Mouse (Mus musculus) limb, embryonic 15.5 days (tissue): ENCODE measurements around the gene Ttc27. TPM values are rescaled to one million over a fixed set of nuclear protein-coding genes. Genes with fewer than 3 reads are reported as not detected.
A peak's percentile ranks its signal among the peaks of the same experiment; 100 is the strongest.
"Not testable (repeated sequence)": the region's sequence is repeated elsewhere in the genome, so short reads cannot be mapped to it uniquely, and the experiment has no call there.

Source experiments
- ATAC-seq: fragments of 200-750 bp; cut with Nextera tagmentation; 2 replicates; pipeline ENCODE4 v1.8.0; 2017; ENCODE audit warnings: low read depth, moderate TSS enrichment; ENCODE audit not compliant: insufficient number of reproducible peaks, low FRiP score, low TSS enrichment
- H3K27ac ChIP-seq: fragments of 300-500 bp; sonication (generic); 2 replicates; pipeline ENCODE4 v1.5.1; 2015; ENCODE audit warnings: moderate library complexity, mild to moderate bottlenecking, inconsistent platforms
- H3K27me3 ChIP-seq: fragments of 300-500 bp; sonication (generic); 2 replicates; pipeline ENCODE4 v1.6.1; 2015; ENCODE audit warnings: inconsistent platforms
- H3K36me3 ChIP-seq: fragments of 300-500 bp; sonication (generic); 2 replicates; pipeline ENCODE4 v1.6.1; 2015; ENCODE audit warnings: inconsistent platforms
- H3K4me1 ChIP-seq: fragments of 300-500 bp; sonication (generic); 2 replicates; pipeline ENCODE4 v1.6.1; 2015; ENCODE audit warnings: inconsistent platforms
- H3K4me2 ChIP-seq: fragments of 300-500 bp; sonication (generic); 2 replicates; pipeline ENCODE4 v1.6.1; 2015; ENCODE audit warnings: mild to moderate bottlenecking, inconsistent platforms
- H3K4me3 ChIP-seq: fragments of 300-500 bp; sonication (generic); 2 replicates; pipeline ENCODE4 v1.5.1; 2015; ENCODE audit warnings: mild to moderate bottlenecking, inconsistent platforms
- H3K9ac ChIP-seq: fragments of 300-500 bp; sonication (generic); 2 replicates; pipeline ENCODE4 v1.6.1; 2015; ENCODE audit warnings: inconsistent platforms
- H3K9me3 ChIP-seq: fragments of 300-500 bp; sonication (generic); 2 replicates; pipeline ENCODE4 v1.6.1; 2016; ENCODE audit warnings: inconsistent platforms
- WGBS: fragments of 180-500 bp; shearing (Covaris S2); methylation state at CpG from one replicate; pipeline ENCODE4 v1.1.7; 2015; 5-methylcytosine and 5-hydroxymethylcytosine counted together
- polyA plus RNA-seq: library from polyadenylated mRNA; unstranded; fragments of >200 nt; fragmentation: Nextera tagmentation; extraction: Ambion mirVana; gene quantifications from 2 replicates; pipeline ENCODE4 v1.2.1, GENCODE M21; 2015

Ttc27 gene
- 20.0 and 20.2 TPM in 2 replicates for polyA plus RNA-seq

DNA sequence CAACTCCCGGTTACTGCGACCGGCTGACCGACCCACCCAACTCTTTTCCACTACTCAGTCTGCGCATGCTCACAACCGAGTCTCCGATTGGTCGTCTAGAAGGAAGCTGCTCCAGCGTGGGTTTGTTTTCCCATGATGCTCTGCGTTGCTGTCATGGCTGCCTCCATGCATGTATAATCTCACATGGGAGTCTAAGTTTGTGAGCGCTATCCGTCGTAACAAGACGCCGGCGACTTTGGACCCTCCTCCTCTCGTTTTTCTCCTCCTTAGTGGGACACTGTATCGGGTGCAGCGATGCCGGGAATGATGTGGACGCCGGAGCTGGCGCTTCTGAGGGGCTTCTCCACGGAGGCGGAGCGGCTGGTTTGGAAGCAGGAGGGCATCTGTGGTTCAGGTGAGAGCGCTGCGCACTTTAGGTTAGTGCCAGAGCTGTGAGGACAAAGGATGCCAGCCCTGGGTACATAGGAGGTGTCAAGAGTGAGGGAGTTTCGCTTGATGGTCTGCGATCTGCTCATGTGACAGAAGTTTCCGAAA lies at the start of gene Ttc27:
TSS of gene Ttc27 (plus strand) at position 115 of the 534 bp plus-strand sequence.
- peaks cover 16% of the 10 kb centered on the region; the same call in 1 of the 2 replicates for H3K36me3 ChIP-seq
- H3K9me3 ChIP-seq = no peaks in the 10 kb centered on the region
- peak; percentile 80 for ATAC-seq
- H3K4me1 ChIP-seq = peaks cover 12% of the 10 kb centered on the region
- H3K27ac ChIP-seq = peak within 1 kb of the TSS; percentile 77
- H3K4me2 ChIP-seq = peak within 1 kb of the TSS; percentile 77
- H3K9ac ChIP-seq = peak within 1 kb of the TSS; percentile 73
- H3K4me3 ChIP-seq = peak within 1 kb of the TSS; percentile 87
- no peaks in the 10 kb centered on the region for H3K27me3 ChIP-seq
- under 1% methylated on average over 31 of the region's 31 CpGs for WGBS

DNA sequence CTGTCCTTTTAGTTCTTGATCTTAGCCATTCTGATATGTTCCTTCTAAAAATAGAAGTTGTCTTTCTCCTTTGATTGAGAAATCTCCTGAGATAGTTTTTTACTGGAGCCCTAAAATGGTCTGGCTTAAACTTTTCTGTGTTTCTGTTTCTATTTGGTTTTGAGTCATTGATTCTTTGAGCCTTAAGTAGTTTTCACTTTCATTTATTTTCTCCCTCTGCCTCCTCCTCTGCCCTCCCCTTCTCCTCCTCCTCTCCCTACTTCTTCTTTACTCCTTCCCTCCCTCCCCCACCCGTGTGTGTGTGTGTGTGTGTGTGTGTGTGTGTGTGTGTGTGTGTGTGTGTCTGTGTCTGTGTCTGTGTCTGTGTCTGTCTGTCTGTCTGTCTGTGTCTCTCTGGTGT lies 49.5 kb upstream of the Ttc27 start:
- Histone ChIP-seq H3K9me3 (no peaks in the 10 kb centered on the region), H3K4me3 (no peak overlapping the region), H3K36me3 (peaks cover 49% of the 10 kb centered on the region), H3K9ac (no peak overlapping the region), H3K27ac (no peak overlapping the region), H3K27me3 (no peaks in the 10 kb centered on the region), H3K4me1 (no peaks in the 10 kb centered on the region), H3K4me2 (no peak overlapping the region)
- ATAC-seq = no peak
- WGBS = no CpG with 5 or more reads among the region's 1 CpGs

- H3K9ac ChIP-seq = no peak overlapping the region
- H3K4me3 ChIP-seq = no peak overlapping the region
- 91% methylated on average over 13 of the region's 13 CpGs for WGBS
- H3K27me3 ChIP-seq = no peaks in the 10 kb centered on the region
- no peaks in the 10 kb centered on the region for H3K4me1 ChIP-seq
- H3K4me2 ChIP-seq = no peak overlapping the region
- H3K9me3 ChIP-seq = no peaks in the 10 kb centered on the region
- ATAC-seq = no peak
- no peak overlapping the region for H3K27ac ChIP-seq
- H3K36me3 ChIP-seq = peaks cover 31% of the 10 kb centered on the region
These were observed 47.5 kb upstream of the Ttc27 start for GRCm38 (mm10) chr17:74670031-74670430.

DNA sequence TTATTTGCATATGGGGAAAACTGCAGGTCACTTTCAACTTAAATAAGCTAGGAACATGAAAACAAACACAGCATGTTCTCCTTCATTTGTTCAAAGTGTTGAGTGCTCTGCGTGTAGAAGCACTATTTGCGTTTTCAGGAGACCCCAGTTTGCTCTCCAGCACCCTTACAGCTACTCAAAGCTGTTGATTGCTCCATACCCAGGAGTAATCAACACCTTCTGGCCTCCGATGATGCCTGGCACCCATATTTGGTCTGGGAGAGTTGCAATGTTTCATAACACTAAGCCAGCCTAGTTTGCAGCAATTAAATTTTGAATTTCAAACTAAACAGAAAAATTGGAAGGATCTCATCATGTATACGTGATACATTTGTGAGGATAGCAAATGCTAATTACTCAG lies 45.1 kb upstream of the Ttc27 start:
- 77% methylated on average over 4 of the region's 4 CpGs for WGBS
- ATAC-seq = no peak
- Histone ChIP-seq H3K4me1 (no peaks in the 10 kb centered on the region), H3K36me3 (peaks cover 34% of the 10 kb centered on the region), H3K27me3 (no peaks in the 10 kb centered on the region), H3K4me2 (no peak overlapping the region), H3K9me3 (no peaks in the 10 kb centered on the region), H3K27ac (no peak overlapping the region), H3K9ac (no peak overlapping the region), H3K4me3 (no peak overlapping the region)

DNA sequence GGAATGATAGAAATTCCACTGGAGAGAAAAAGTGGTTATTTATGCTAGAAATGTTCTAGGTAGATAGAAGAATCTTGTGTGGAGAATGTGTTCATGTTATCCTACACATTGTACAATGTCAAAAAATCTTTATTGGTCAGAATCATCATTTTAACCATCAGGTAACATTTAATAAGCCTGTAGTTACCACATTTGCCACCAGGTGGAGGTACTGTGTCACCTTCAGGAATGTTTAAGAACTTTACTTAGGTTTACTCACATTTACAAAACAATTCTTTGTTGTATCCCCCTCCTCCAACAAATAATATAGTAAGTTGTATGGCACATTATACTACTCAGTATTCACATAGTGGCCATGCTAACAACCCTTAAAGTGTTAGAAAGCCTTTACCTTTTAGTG lies 44.3 kb upstream of the Ttc27 start:
- H3K36me3 ChIP-seq = peaks cover 37% of the 10 kb centered on the region
- H3K9me3 ChIP-seq = no peaks in the 10 kb centered on the region
- ATAC-seq = no peak
- H3K4me1 ChIP-seq = no peaks in the 10 kb centered on the region
- H3K27me3 ChIP-seq = no peaks in the 10 kb centered on the region
- no peak overlapping the region for H3K9ac ChIP-seq
- H3K27ac ChIP-seq = no peak overlapping the region
- no peak overlapping the region for H3K4me3 ChIP-seq
- no peak overlapping the region for H3K4me2 ChIP-seq

DNA sequence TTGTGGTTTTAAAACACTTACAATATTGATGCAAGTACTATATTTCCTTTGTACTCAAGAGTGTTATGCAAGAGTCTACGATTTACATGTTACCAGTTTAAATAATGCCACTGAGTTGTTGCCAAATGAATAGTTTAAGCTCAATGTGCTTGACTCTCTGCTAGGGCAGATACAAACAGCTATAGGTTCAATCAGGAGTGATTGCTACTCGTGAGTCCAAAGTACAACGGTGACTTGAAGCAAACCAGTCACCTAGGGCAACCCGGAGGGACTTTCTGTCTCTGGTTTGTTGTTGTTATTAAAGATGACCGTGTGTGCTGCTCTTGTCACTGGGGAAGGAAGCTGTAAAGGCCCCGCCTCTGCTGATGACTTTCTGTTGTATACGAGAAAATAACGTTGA lies 39.5 kb upstream of the Ttc27 start:
- no peak for ATAC-seq
- Histone ChIP-seq H3K9ac (no peak overlapping the region), H3K27ac (no peak overlapping the region), H3K4me1 (no peaks in the 10 kb centered on the region), H3K27me3 (no peaks in the 10 kb centered on the region), H3K4me2 (no peak overlapping the region), H3K4me3 (no peak overlapping the region), H3K36me3 (peaks cover 33% of the 10 kb centered on the region), H3K9me3 (no peaks in the 10 kb centered on the region)
- WGBS = 92% methylated on average over 8 of the region's 8 CpGs

DNA sequence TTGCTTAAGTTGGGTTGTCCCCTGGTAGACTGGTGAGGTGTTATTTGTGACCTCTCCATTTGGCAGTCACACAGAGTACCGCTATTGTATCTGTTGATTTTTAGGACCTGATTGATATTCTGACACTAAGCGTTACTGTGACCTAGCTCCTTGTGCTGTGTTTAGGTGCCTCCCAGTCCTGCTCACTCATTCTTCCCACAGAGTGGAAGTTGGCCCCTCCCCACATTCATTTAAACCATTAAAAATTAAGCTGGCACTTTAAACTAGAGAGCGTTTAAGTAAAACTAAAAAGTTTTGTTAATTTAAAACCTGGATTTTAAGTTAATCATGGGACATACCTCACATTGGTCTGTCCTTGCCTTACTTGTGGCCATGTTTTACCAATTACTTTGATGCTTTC lies 32.6 kb upstream of the Ttc27 start:
- ATAC-seq = no peak
- no peak overlapping the region for H3K27ac ChIP-seq
- H3K36me3 ChIP-seq = peaks cover 37% of the 10 kb centered on the region
- H3K4me3 ChIP-seq = no peak overlapping the region
- H3K27me3 ChIP-seq = no peaks in the 10 kb centered on the region
- no peak overlapping the region for H3K4me2 ChIP-seq
- H3K9ac ChIP-seq = no peak overlapping the region
- H3K4me1 ChIP-seq = no peaks in the 10 kb centered on the region
- H3K9me3 ChIP-seq = no peaks in the 10 kb centered on the region
- 89% methylated on average over 3 of the region's 3 CpGs for WGBS

DNA sequence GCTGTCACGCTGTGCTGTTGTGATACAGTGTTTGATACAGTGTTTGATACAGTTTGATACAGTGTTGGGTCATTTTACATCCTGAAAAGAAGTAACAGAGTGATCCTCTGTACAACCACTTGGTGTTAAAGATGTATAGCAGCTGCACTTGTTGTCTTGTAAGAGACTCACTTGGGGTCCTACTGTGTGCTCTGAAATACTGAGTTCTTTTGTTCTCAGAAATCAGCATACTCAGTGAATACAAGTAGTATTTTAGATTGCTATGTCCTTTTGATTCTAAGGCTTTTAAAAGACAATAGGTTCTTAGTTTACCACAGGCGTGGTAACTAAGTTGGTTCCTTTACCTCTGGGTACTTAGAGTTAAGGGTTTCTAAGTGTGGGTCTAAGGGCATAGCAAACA lies 29.0 kb upstream of the Ttc27 start:
- Histone ChIP-seq H3K4me2 (no peak overlapping the region), H3K27me3 (no peaks in the 10 kb centered on the region), H3K4me1 (no peaks in the 10 kb centered on the region), H3K27ac (no peak overlapping the region), H3K4me3 (no peak overlapping the region), H3K9me3 (no peaks in the 10 kb centered on the region), H3K36me3 (peaks cover 55% of the 10 kb centered on the region), H3K9ac (no peak overlapping the region)
- no peak for ATAC-seq
- 98% methylated on average over 2 of the region's 2 CpGs for WGBS

- Histone ChIP-seq H3K9ac (no peak overlapping the region), H3K36me3 (peaks cover 55% of the 10 kb centered on the region), H3K4me3 (no peak overlapping the region), H3K27ac (no peak overlapping the region), H3K4me1 (no peaks in the 10 kb centered on the region), H3K4me2 (no peak overlapping the region), H3K9me3 (no peaks in the 10 kb centered on the region), H3K27me3 (no peaks in the 10 kb centered on the region)
- WGBS = 91% methylated on average over 4 of the region's 4 CpGs
- ATAC-seq = no peak
These were observed 28.1 kb upstream of the Ttc27 start for GRCm38 (mm10) chr17:74689406-74689805.

GRCm38 (mm10) chr17:74701661-74702060 lies 15.9 kb upstream of the Ttc27 start:
- not testable (repeated sequence) for H3K9ac ChIP-seq, H3K9me3 ChIP-seq, H3K4me3 ChIP-seq, ATAC-seq, H3K27ac ChIP-seq, H3K4me1 ChIP-seq, H3K4me2 ChIP-seq, H3K27me3 ChIP-seq
- H3K36me3 ChIP-seq = peaks cover 74% of the 10 kb centered on the region
- WGBS = 96% methylated on average over 2 of the region's 2 CpGs

DNA sequence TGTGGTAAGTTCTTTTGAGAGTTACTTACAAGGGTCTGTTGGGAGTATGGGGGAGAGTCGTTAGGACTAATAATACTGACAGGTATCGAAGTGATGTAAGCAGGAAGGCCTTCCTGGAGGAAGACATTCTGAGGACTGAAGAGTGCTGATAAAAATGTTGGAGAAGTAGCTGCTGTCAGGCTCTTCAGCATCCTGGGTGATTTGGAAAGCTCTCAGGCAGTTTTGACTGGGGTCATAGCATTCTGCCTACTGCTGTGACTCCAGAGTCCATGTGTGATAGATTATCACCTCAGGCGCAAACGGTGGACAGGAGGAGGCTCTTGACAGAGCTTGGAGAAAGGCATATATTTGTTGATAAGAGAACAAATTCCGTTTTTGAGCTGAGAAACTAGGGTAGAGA lies 12.1 kb upstream of the Ttc27 start:
- no peak overlapping the region for H3K4me3 ChIP-seq
- no peaks in the 10 kb centered on the region for H3K4me1 ChIP-seq
- H3K9me3 ChIP-seq = no peaks in the 10 kb centered on the region
- no peak overlapping the region for H3K4me2 ChIP-seq
- H3K27ac ChIP-seq = no peak overlapping the region
- no peak for ATAC-seq
- no peaks in the 10 kb centered on the region for H3K27me3 ChIP-seq
- peaks cover 36% of the 10 kb centered on the region for H3K36me3 ChIP-seq
- no peak overlapping the region for H3K9ac ChIP-seq
- WGBS = 75% methylated on average over 5 of the region's 5 CpGs

DNA sequence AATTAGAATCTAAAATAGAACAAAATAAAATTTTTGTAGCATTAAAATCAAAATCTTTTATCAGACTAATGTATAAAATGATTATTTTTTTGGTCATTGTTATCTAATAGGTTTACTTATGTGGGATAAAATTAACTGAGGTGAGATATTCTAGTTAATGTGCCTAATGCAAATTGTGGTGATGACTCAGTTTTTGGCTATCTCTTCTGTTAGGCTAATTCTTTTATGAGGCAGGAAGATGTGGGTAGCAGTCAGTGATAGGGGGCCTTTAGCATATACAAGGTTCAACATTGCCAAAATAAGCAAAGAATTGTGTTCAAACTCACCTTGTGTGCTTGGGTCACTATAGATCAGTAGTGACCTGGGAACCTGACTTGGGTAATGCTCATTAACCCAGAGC lies 10.9 kb upstream of the Ttc27 start:
- Histone ChIP-seq H3K27me3 (no peaks in the 10 kb centered on the region), H3K4me1 (no peaks in the 10 kb centered on the region), H3K36me3 (peaks cover 25% of the 10 kb centered on the region), H3K4me2 (no peak overlapping the region), H3K27ac (no peak overlapping the region), H3K9me3 (no peaks in the 10 kb centered on the region), H3K4me3 (no peak overlapping the region), H3K9ac (no peak overlapping the region)
- no peak for ATAC-seq

DNA sequence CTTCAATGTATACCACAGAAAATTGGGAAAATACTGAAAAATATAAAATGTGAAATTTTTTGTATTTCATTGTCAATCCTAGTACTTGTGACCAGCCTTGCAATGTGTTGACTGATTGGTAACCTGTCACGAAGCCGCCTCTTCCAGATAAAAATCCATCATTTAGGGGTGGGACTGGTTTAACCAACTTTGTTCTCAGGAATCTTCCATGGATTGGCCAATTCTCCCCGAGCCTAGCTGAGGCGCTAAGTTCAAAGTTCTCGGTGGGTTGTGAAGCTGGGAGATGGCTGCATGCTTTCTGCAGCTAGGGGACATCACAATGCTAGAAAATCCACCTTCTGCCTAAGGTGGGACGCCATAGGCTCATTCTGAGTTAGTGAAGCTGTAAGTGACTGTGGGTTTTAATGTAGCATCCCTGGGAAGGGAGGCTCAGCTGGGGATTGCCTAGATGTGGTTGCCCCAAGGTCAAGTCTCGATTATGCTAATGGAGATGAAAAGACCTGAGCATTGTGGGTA lies 9.8 kb upstream of the Ttc27 start:
- Histone ChIP-seq H3K4me3 (no peak overlapping the region), H3K36me3 (peaks cover 18% of the 10 kb centered on the region), H3K27ac (no peak overlapping the region), H3K4me1 (no peaks in the 10 kb centered on the region), H3K9ac (no peak overlapping the region), H3K27me3 (no peaks in the 10 kb centered on the region), H3K4me2 (no peak overlapping the region), H3K9me3 (no peaks in the 10 kb centered on the region)
- WGBS = 86% methylated on average over 7 of the region's 7 CpGs
- ATAC-seq = no peak
